Mouse (Mus musculus) intestine, embryonic 14.5 days (tissue): ENCODE measurements around the gene Blvrb. TPM values are rescaled to one million over a fixed set of nuclear protein-coding genes. Genes with fewer than 3 reads are reported as not detected.

Experiments
- ATAC-seq: fragments of 200-750 bp; cut with Nextera tagmentation; replicated peaks from 2 replicates; pipeline ENCODE4 v1.8.0; 2017; ENCODE audit warnings: low read depth, moderate number of reproducible peaks, moderate TSS enrichment, moderate library complexity; ENCODE audit not compliant: low FRiP score, low TSS enrichment
- DNase-seq: peaks from one replicate; pipeline ENCODE4 v3.0.0-alpha.2; 2018; ENCODE audit warnings: low spot score
- H3K27ac ChIP-seq: fragments of 300-500 bp; sonication (generic); 2 replicates; pipeline ENCODE4 v1.5.1; 2014; ENCODE audit warnings: low read depth, mild to moderate bottlenecking, control low read depth
- H3K27me3 ChIP-seq: fragments of 300-500 bp; sonication (generic); replicated peaks from 2 replicates; pipeline ENCODE4 v1.6.1; 2014; ENCODE audit warnings: low read length, control low read depth; ENCODE audit not compliant: control insufficient read depth, insufficient read depth
- H3K36me3 ChIP-seq: fragments of 300-500 bp; sonication (generic); 2 replicates; pipeline ENCODE4 v1.6.1; 2014; ENCODE audit warnings: low read length, control low read depth; ENCODE audit not compliant: control insufficient read depth, insufficient read depth
- H3K4me1 ChIP-seq: fragments of 300-500 bp; sonication (generic); replicated peaks from 2 replicates; pipeline ENCODE4 v1.6.1; 2014; ENCODE audit warnings: low read length, control low read depth, mixed read lengths; ENCODE audit not compliant: control insufficient read depth, insufficient read depth
- H3K4me2 ChIP-seq: fragments of 300-500 bp; sonication (generic); 2 replicates; pipeline ENCODE4 v1.6.1; 2014; ENCODE audit warnings: low read length
- H3K4me3 ChIP-seq: fragments of 300-500 bp; sonication (generic); 2 replicates; pipeline ENCODE4 v1.5.1; 2014; ENCODE audit warnings: low read depth, low read length, control low read depth, mixed read lengths
- H3K9ac ChIP-seq: fragments of 300-500 bp; sonication (generic); 2 replicates; pipeline ENCODE4 v1.6.1; 2014; ENCODE audit warnings: mild to moderate bottlenecking, low read length
- H3K9me3 ChIP-seq: fragments of 300-500 bp; sonication (generic); 2 replicates; pipeline ENCODE4 v1.6.1; 2016; ENCODE audit warnings: low read length, control low read depth; ENCODE audit not compliant: control insufficient read depth
- WGBS: fragments of 180-500 bp; shearing (Covaris S2); extraction: QIAGEN DNeasy Blood & Tissue Kit; methylation state at CpG from one replicate; pipeline ENCODE4 v1.1.7; 2014; 5-methylcytosine and 5-hydroxymethylcytosine counted together
- polyA plus RNA-seq: library from polyadenylated mRNA; unstranded; fragments of >200 nt; fragmentation: Nextera tagmentation; extraction: Ambion mirVana; gene quantifications from 2 replicates; pipeline ENCODE4 v1.2.1, GENCODE M21; 2014

The Blvrb gene
- polyA plus RNA-seq, 1 experiment from 2014 or later = 52.3 TPM

- Histone ChIP-seq H3K27ac (no peak overlapping the region), H3K27me3 (peaks cover 30% of the 10 kb centered on the region), H3K9me3 (no peaks in the 10 kb centered on the region), H3K36me3 (no peaks in the 10 kb centered on the region), H3K4me2 (peak overlapping the region; percentile 96), H3K4me1 (peaks cover 14% of the 10 kb centered on the region), H3K9ac (peak overlapping the region; percentile 46), H3K4me3 (peak overlapping the region; percentile 38)
- no peak for ATAC-seq
- DNase-seq = no peak
- 6% methylated on average over 18 of the region's 18 CpGs for WGBS
Observed at GRCm38 (mm10) chr7:27446051-27446450, 1.7 kb upstream of the Blvrb start.

GRCm38 (mm10) chr7:27446521-27447418 lies 1.0 kb upstream of the Blvrb start:
- ATAC-seq (peak; percentile 9; the same call in 1 of the 2 replicates), DNase-seq (peak; percentile 57)
- Histone ChIP-seq H3K4me3 (peak overlapping the region; percentile 48), H3K27me3 (peaks cover 30% of the 10 kb centered on the region), H3K4me1 (peaks cover 14% of the 10 kb centered on the region), H3K4me2 (peak overlapping the region; percentile 96), H3K9me3 (no peaks in the 10 kb centered on the region), H3K36me3 (no peaks in the 10 kb centered on the region), H3K9ac (peak overlapping the region; percentile 46), H3K27ac (no peak overlapping the region)
- 9% methylated on average over 43 of the region's 53 CpGs for WGBS

- H3K9me3 ChIP-seq = no peaks in the 10 kb centered on the region
- H3K4me2 ChIP-seq = peak overlapping the region; percentile 92
- no peak overlapping the region for H3K27ac ChIP-seq
- H3K4me1 ChIP-seq = peaks cover 14% of the 10 kb centered on the region
- ATAC-seq = no peak; the same call in 1 of the 2 replicates
- H3K36me3 ChIP-seq = no peaks in the 10 kb centered on the region
- peak overlapping the region; percentile 56 for H3K9ac ChIP-seq
- 56% methylated on average over 15 of the region's 15 CpGs for WGBS
- DNase-seq = no peak
- H3K27me3 ChIP-seq = peaks cover 30% of the 10 kb centered on the region
- peak overlapping the region; percentile 48 for H3K4me3 ChIP-seq
Observed at GRCm38 (mm10) chr7:27448421-27449206, 836 bp downstream of the Blvrb start.

- Histone ChIP-seq H3K27me3 (peaks cover 28% of the 10 kb centered on the region), H3K9ac (no peak overlapping the region), H3K4me2 (no peak overlapping the region), H3K27ac (no peak overlapping the region), H3K36me3 (no peaks in the 10 kb centered on the region), H3K9me3 (no peaks in the 10 kb centered on the region), H3K4me1 (peaks cover 14% of the 10 kb centered on the region), H3K4me3 (no peak overlapping the region)
- 58% methylated on average over 10 of the region's 10 CpGs for WGBS
- ATAC-seq (no peak), DNase-seq (peak; percentile 88)
Observed at GRCm38 (mm10) chr7:27449256-27449862, 1.6 kb downstream of the Blvrb start.

- no peak overlapping the region for H3K4me3 ChIP-seq
- H3K27ac ChIP-seq = no peak overlapping the region
- peaks cover 8% of the 10 kb centered on the region for H3K27me3 ChIP-seq
- ATAC-seq (no peak), DNase-seq (no peak)
- H3K36me3 ChIP-seq = no peaks in the 10 kb centered on the region
- no peak overlapping the region for H3K4me2 ChIP-seq
- no peak overlapping the region for H3K9ac ChIP-seq
- no peaks in the 10 kb centered on the region for H3K9me3 ChIP-seq
- WGBS = 92% methylated on average over 2 of the region's 2 CpGs
- H3K4me1 ChIP-seq = peaks cover 11% of the 10 kb centered on the region
Observed at GRCm38 (mm10) chr7:27451359-27451758, 3.6 kb downstream of the Blvrb start.

- peaks cover 6% of the 10 kb centered on the region for H3K4me1 ChIP-seq
- no peak for DNase-seq
- no peak overlapping the region for H3K9ac ChIP-seq
- H3K4me2 ChIP-seq = no peak overlapping the region
- no peak overlapping the region for H3K27ac ChIP-seq
- H3K27me3 ChIP-seq = no peaks in the 10 kb centered on the region
- H3K4me3 ChIP-seq = no peak overlapping the region
- no peak for ATAC-seq
- 57% methylated on average over 13 of the region's 13 CpGs for WGBS
- H3K36me3 ChIP-seq = no peaks in the 10 kb centered on the region
- no peaks in the 10 kb centered on the region for H3K9me3 ChIP-seq
Observed at GRCm38 (mm10) chr7:27452206-27452770, 4.5 kb downstream of the Blvrb start.

GRCm38 (mm10) chr7:27454461-27455121 lies 6.8 kb downstream of the Blvrb start:
- Histone ChIP-seq H3K36me3 (no peaks in the 10 kb centered on the region), H3K4me1 (no peaks in the 10 kb centered on the region), H3K4me3 (no peak overlapping the region), H3K9ac (no peak overlapping the region), H3K27ac (no peak overlapping the region), H3K27me3 (no peaks in the 10 kb centered on the region), H3K9me3 (no peaks in the 10 kb centered on the region), H3K4me2 (no peak overlapping the region)
- 73% methylated on average over 10 of the region's 10 CpGs for WGBS
- DNase-seq = no peak
- no peak for ATAC-seq

- Histone ChIP-seq H3K9me3 (no peaks in the 10 kb centered on the region), H3K27ac (no peak overlapping the region), H3K4me2 (no peak overlapping the region), H3K36me3 (no peaks in the 10 kb centered on the region), H3K4me3 (no peak overlapping the region), H3K27me3 (no peaks in the 10 kb centered on the region), H3K4me1 (no peaks in the 10 kb centered on the region), H3K9ac (no peak overlapping the region)
- DNase-seq (no peak), ATAC-seq (no peak)
- 95% methylated on average over 3 of the region's 3 CpGs for WGBS
Observed at GRCm38 (mm10) chr7:27455273-27455672, 7.5 kb downstream of the Blvrb start.
